In genomic region chr16:85624505-85624904, GRCm38 (mm10) we compare ENCODE assay signal across 18 mouse cellular contexts.
"Had no signal": no experiment of that assay in that cellular context is flagged by ENCODE, and none has a peak within 500 bp of the region (broad histone marks: within the 10 kb centered on the region; RNA-seq: fewer than 3 reads in every experiment).

No protein-coding gene starts in this region.

- H3K4me3 ChIP-seq: layer of hippocampus, adult 2 months; limb, embryonic 12.5 days; liver, embryonic 13.5 days; lung, embryonic 15.5 days; megakaryocyte, embryonic 14.5 days; myocyte; neural tube, embryonic 12.5 days had no signal

- ATAC-seq: liver, postnatal 0 days had no signal

- H3K27ac ChIP-seq: layer of hippocampus, adult 2 months; limb, embryonic 12.5 days; liver, embryonic 13.5 days; lung, embryonic 15.5 days; macrophage; neural tube, embryonic 12.5 days had no signal

- H3K4me2 ChIP-seq: limb, embryonic 12.5 days; liver, embryonic 13.5 days; lung, embryonic 15.5 days; neural tube, embryonic 12.5 days had no signal

- DNase-seq: kidney, adult 18-20 months; kidney, postnatal 10 days; kidney, postnatal 4 days; liver; liver, embryonic 13.5 days; liver, postnatal 0 days; lung, postnatal 14 days; retina, postnatal 1 day; right cerebral cortex, postnatal 4 days; spleen, adult 18-20 months; thymus, postnatal 4 days had no signal

- H3K36me3 ChIP-seq: limb, embryonic 12.5 days; liver, embryonic 13.5 days; lung, embryonic 15.5 days; neural tube, embryonic 12.5 days had no signal

- H3K9me3 ChIP-seq: limb, embryonic 12.5 days; liver, embryonic 13.5 days; lung, embryonic 15.5 days; neural tube, embryonic 12.5 days had no signal

- H3K27me3 ChIP-seq: limb, embryonic 12.5 days; liver, embryonic 13.5 days; lung, embryonic 15.5 days; megakaryocyte, embryonic 14.5 days; neural tube, embryonic 12.5 days had no signal

- H3K4me1 ChIP-seq: limb, embryonic 12.5 days; liver, embryonic 13.5 days; lung, embryonic 15.5 days; megakaryocyte, embryonic 14.5 days; neural tube, embryonic 12.5 days had no signal

- H3K9ac ChIP-seq: limb, embryonic 12.5 days; liver, embryonic 13.5 days; liver, postnatal 0 days; lung, embryonic 15.5 days; neural tube, embryonic 12.5 days had no signal
